Mouse (Mus musculus) forebrain, postnatal 0 days (tissue): Measurements from ENCODE around the gene Prkcb. TPM values are rescaled to one million over a fixed set of nuclear protein-coding genes. Genes with fewer than 3 reads are reported as not detected.

Experiments
- ATAC-seq: fragments of 200-750 bp; cut with Nextera tagmentation; 2 replicates; pipeline ENCODE4 v1.8.0; 2017; ENCODE audit warnings: mild to moderate bottlenecking, moderate library complexity
- DNase-seq: peaks from one replicate; pipeline ENCODE4 v3.0.0-alpha.2; 2015
- H3K27ac ChIP-seq: fragments of 300-500 bp; sonication (generic); 2 replicates; pipeline ENCODE4 v1.5.1; 2014; ENCODE audit warnings: low read depth, mild to moderate bottlenecking, antibody characterized with exemption, low read length, moderate library complexity, mixed read lengths
- H3K27me3 ChIP-seq: fragments of 300-500 bp; sonication (generic); 2 replicates; pipeline ENCODE4 v1.6.1; 2014; ENCODE audit warnings: mild to moderate bottlenecking, low read length, mixed read lengths; ENCODE audit not compliant: insufficient read depth
- H3K36me3 ChIP-seq: fragments of 300-500 bp; sonication (generic); 2 replicates; pipeline ENCODE4 v1.6.1; 2014; ENCODE audit warnings: mild to moderate bottlenecking, moderate library complexity; ENCODE audit not compliant: insufficient read depth
- H3K4me1 ChIP-seq: fragments of 300-500 bp; sonication (generic); 2 replicates; pipeline ENCODE4 v1.6.1; 2014; ENCODE audit warnings: antibody characterized with exemption; ENCODE audit not compliant: insufficient read depth
- H3K4me2 ChIP-seq: fragments of 300-500 bp; sonication (generic); 2 replicates; pipeline ENCODE4 v1.6.1; 2014; ENCODE audit warnings: low read depth, mild to moderate bottlenecking, moderate library complexity
- H3K4me3 ChIP-seq: fragments of 300-500 bp; sonication (generic); 2 replicates; pipeline ENCODE4 v1.5.1; 2014; ENCODE audit warnings: low read depth, low read length, mixed read lengths
- H3K9ac ChIP-seq: fragments of 300-500 bp; sonication (generic); 2 replicates; pipeline ENCODE4 v1.6.1; 2014; ENCODE audit warnings: mild to moderate bottlenecking
- H3K9me3 ChIP-seq: fragments of 300-500 bp; sonication (generic); 2 replicates; pipeline ENCODE4 v1.6.1; 2016; ENCODE audit warnings: low read length
- CTCF ChIP-seq: sonication (generic); IDR thresholded peaks from 2 replicates; pipeline ENCODE4 v1.5.1; 2016; ENCODE audit warnings: antibody characterized with exemption, control low read depth, low read depth
- WGBS: fragments of 180-500 bp; shearing (Covaris S2); extraction: QIAGEN DNeasy Blood & Tissue Kit; methylation state at CpG from one replicate; pipeline ENCODE4 v1.1.7; 2014; 5-methylcytosine and 5-hydroxymethylcytosine counted together
- polyA plus RNA-seq: library from polyadenylated mRNA; unstranded; fragments of >200 nt; fragmentation: Nextera tagmentation; extraction: Ambion mirVana; gene quantifications from 2 replicates; pipeline ENCODE4 v1.2.1, GENCODE M21; 2015
- total RNA-seq: library from RNA; depleted of rRNA; stranded (reverse); fragments of >200 nt; gene quantifications from 2 replicates; pipeline ENCODE4 v1.2.3, GENCODE M21; 2014

Prkcb gene
- total and polyA plus RNA-seq, 2 experiments from 2014 or later: 145 to 207 TPM

DNA sequence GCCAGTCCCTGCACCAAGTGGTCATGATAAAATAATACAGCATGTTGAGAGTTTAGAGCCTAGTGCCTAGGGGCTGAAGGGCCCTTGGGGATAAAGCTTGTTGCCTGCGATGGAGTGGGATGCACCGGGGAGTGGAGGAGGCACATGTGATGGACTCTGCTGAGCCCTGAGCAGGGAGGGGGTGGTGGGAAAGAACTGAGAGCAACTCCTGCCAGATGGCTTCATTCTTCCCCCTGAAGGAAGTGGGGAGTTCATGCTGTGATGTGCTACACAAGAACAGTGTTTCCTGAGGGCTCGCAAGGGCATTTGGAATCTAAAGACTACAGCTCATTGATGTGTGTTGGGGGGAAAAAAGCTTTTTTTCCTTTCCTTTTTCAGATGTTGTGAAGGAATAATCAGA lies 49.5 kb downstream of the Prkcb start:
- no peak overlapping the region for H3K4me2 ChIP-seq
- peak; percentile 59 for ATAC-seq
- 0 out of 2 replicates have a peak overlapping the region, but pooled peaks have one; percentile 10 for H3K27ac ChIP-seq
- no peak for TF ChIP-seq CTCF
- H3K36me3 ChIP-seq: no peaks in the 10 kb centered on the region
- H3K4me1 ChIP-seq: peaks cover 4% of the 10 kb centered on the region; the same call in 1 of the 2 replicates
- no peak overlapping the region for H3K4me3 ChIP-seq
- H3K9me3 ChIP-seq: no peaks in the 10 kb centered on the region
- no peak overlapping the region for H3K9ac ChIP-seq
- 47% methylated on average over 3 of the region's 3 CpGs for WGBS
- no peaks in the 10 kb centered on the region for H3K27me3 ChIP-seq
- no peak for DNase-seq

DNA sequence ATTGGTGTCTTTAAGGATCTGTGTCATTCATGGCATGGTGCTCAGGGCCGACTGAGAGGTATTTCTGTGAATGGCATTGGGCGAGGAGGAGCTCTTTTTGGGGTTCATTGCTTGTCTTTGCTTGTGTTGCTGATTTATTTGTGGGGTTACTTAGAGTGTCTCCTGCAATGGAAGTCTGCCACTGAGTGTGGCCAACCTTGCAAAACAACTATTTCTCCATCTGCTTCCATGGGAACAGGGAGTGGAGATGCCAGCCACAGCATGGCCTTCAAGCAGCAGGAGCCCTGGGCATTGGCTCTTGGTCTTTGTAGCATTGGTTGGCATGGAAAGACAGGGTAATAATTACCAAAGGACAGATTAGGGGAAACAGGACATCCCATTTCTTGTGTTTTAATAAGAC lies 50.9 kb downstream of the Prkcb start:
- H3K27ac ChIP-seq: no peak overlapping the region
- no peak for TF ChIP-seq CTCF

GRCm38 (mm10) chr7:122341813-122342212 lies 53.3 kb downstream of the Prkcb start:
- Histone ChIP-seq H3K9ac (no peak overlapping the region), H3K27me3 (no peaks in the 10 kb centered on the region), H3K27ac (no peak overlapping the region), H3K36me3 (no peaks in the 10 kb centered on the region), H3K4me2 (no peak overlapping the region), H3K9me3 (no peaks in the 10 kb centered on the region), H3K4me1 (peaks cover 4% of the 10 kb centered on the region), H3K4me3 (no peak overlapping the region)
- DNase-seq (no peak), ATAC-seq (no peak)
- 46% methylated on average over 3 of the region's 3 CpGs for WGBS
- no peak for TF ChIP-seq CTCF

More for the DNA sequence above, 50.9 kb downstream of the Prkcb start:
- Histone ChIP-seq H3K9me3 (no peaks in the 10 kb centered on the region), H3K4me2 (no peak overlapping the region), H3K4me1 (peaks cover 4% of the 10 kb centered on the region; the same call in 1 of the 2 replicates), H3K27me3 (no peaks in the 10 kb centered on the region), H3K4me3 (no peak overlapping the region), H3K36me3 (no peaks in the 10 kb centered on the region), H3K9ac (no peak overlapping the region)
- 83% methylated on average over 2 of the region's 2 CpGs for WGBS
- ATAC-seq (no peak), DNase-seq (no peak)

GRCm38 (mm10) chr7:122344656-122345055 lies 56.1 kb downstream of the Prkcb start:
- DNase-seq (no peak), ATAC-seq (peak; percentile 62)
- no peak overlapping the region for H3K4me2 ChIP-seq
- WGBS: 64% methylated on average over 7 of the region's 7 CpGs
- no peak overlapping the region for H3K4me3 ChIP-seq
- no peak for TF ChIP-seq CTCF
- no peak overlapping the region for H3K27ac ChIP-seq
- no peak overlapping the region for H3K9ac ChIP-seq
- no peaks in the 10 kb centered on the region for H3K27me3 ChIP-seq
- H3K4me1 ChIP-seq: no peaks in the 10 kb centered on the region; the same call in 1 of the 2 replicates
- no peaks in the 10 kb centered on the region for H3K9me3 ChIP-seq
- H3K36me3 ChIP-seq: no peaks in the 10 kb centered on the region

DNA sequence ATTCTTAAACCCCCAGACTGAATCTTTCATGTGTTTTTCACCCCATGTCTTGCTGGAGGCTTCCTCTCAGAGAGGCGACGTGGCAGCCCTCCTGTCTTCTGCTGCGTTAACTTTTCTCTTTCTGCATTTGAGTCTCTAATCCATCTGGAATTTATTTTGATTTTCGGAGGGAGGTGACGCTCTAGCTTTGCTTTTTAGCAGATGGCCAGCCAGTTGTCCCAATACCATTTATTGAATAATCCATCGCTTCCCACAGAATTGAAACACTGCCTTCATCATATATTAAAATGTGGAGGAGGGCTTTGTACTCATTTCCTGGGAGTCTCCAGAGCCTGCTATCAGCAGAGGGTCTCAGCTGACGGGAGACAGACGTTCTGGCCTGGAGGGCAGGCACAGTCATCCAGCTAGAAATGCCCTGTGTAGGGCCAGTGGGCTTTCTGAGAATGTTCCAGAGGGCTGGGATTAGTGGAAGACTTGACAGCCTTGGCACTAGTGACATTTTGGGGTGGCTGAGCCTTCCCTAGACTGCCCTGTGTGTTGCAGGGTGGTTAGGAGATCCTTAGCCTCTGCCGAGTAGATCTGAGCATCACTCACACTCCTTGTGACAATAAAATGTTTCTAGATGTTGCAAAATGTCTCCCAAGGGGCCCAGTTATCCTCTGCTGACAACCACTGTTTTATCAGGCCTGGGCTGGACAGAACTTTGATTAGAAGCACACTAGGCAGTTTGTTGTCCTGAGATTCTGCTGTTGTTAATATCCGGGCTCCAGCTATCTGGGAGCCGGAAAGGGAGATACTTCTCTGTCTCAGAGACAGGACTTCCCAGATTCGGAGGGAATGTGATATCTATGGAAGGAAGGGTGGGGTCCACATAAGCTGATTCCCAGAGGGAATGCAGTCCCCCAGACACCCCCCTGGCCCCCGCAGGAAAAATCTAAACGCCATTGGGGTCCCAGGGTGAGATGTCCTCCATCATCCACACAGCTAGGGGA lies 58.0 kb downstream of the Prkcb start:
- no peak overlapping the region for H3K9ac ChIP-seq
- peak overlapping the region; percentile 42; the same call in 1 of the 2 replicates for H3K27ac ChIP-seq
- WGBS: 62% methylated on average over 14 of the region's 14 CpGs
- no peaks in the 10 kb centered on the region for H3K9me3 ChIP-seq
- H3K27me3 ChIP-seq: no peaks in the 10 kb centered on the region
- H3K4me1 ChIP-seq: no peaks in the 10 kb centered on the region; the same call in 1 of the 2 replicates
- no peak overlapping the region for H3K4me3 ChIP-seq
- DNase-seq (no peak), ATAC-seq (peak; percentile 15; the same call in 1 of the 2 replicates)
- no peak for TF ChIP-seq CTCF
- H3K4me2 ChIP-seq: no peak overlapping the region
- H3K36me3 ChIP-seq: no peaks in the 10 kb centered on the region

DNA sequence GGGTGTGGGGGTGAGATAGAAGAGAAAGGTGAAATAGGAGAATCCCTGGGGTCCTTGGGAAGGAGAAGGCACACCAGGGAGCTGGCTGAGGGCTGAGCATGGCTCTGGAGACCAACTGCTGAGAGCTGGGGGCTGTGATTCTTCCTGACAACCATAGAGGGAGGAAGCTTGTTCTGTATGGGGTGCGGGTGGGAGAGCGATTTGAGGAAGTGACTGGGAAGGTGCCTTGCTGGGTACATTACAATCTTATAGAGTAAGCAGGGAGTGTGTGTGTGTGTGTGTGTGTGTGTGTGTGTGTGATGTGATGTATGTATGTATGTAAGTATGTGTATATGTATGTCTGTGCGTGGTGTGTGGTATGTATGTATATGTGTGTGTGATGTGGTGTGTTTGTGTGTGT lies 58.9 kb downstream of the Prkcb start:
- no peak for TF ChIP-seq CTCF
- no peaks in the 10 kb centered on the region for H3K36me3 ChIP-seq
- H3K4me2 ChIP-seq: no peak overlapping the region
- no peaks in the 10 kb centered on the region for H3K27me3 ChIP-seq
- 89% methylated on average over 3 of the region's 3 CpGs for WGBS
- no peak overlapping the region for H3K27ac ChIP-seq
- H3K4me1 ChIP-seq: peaks cover 2% of the 10 kb centered on the region; the same call in 1 of the 2 replicates
- H3K9ac ChIP-seq: no peak overlapping the region
- ATAC-seq (no peak), DNase-seq (no peak)
- no peak overlapping the region for H3K4me3 ChIP-seq
- no peaks in the 10 kb centered on the region for H3K9me3 ChIP-seq

- H3K9ac ChIP-seq: no peak overlapping the region
- no peaks in the 10 kb centered on the region for H3K27me3 ChIP-seq
- DNase-seq: no peak
- H3K4me3 ChIP-seq: no peak overlapping the region
- no peak overlapping the region for H3K27ac ChIP-seq
- 83% methylated on average over 5 of the region's 5 CpGs for WGBS
- H3K36me3 ChIP-seq: no peaks in the 10 kb centered on the region
- TF ChIP-seq CTCF: no peak
- no peaks in the 10 kb centered on the region for H3K9me3 ChIP-seq
- no peak for ATAC-seq
- no peak overlapping the region for H3K4me2 ChIP-seq
- peaks cover 6% of the 10 kb centered on the region; the same call in 1 of the 2 replicates for H3K4me1 ChIP-seq
Observed at GRCm38 (mm10) chr7:122349961-122350360, 61.4 kb downstream of the Prkcb start.
